Comparison of ENCODE assay signal across 13 mouse cellular contexts in genomic region chr9:46315807-46316365, GRCm38 (mm10). TPM values are rescaled to one million over a fixed set of nuclear protein-coding genes. Genes with fewer than 3 reads are reported as not detected.
DNase-seq lines count a peak whose midpoint lies in the region; ATAC-seq and TF ChIP-seq lines count a peak whose summit lies in the region.
"Had no signal": no experiment of that assay in that cellular context is flagged by ENCODE, and none has a peak within 500 bp of the region (broad histone marks: within the 10 kb centered on the region; RNA-seq: fewer than 3 reads in every experiment).

No protein-coding gene starts in this region.

- H3K27ac ChIP-seq in embryonic facial prominence, embryonic 10.5 days (replicated peaks), result peak overlapping the region; percentile 46; the same call in 1 of the 2 replicates
- H3K27ac ChIP-seq in hindbrain, embryonic 15.5 days (replicated peaks), result peak overlapping the region; percentile 30; the same call in 1 of the 2 replicates
- H3K27ac ChIP-seq in midbrain, embryonic 12.5 days (replicated peaks), result peak overlapping the region; percentile 61
- no peak overlapping the region for H3K27ac ChIP-seq in heart, embryonic 11.5 days (ENCODE audit: low read depth, low read length)
- H3K27ac ChIP-seq: embryonic facial prominence, embryonic 15.5 days had no signal

- no peak for TF ChIP-seq POLR2A in brain, embryonic 14.5 days (IDR thresholded peaks at IDR 0.05; ENCODE audit: borderline replicate concordance, extremely low read depth, insufficient read depth, insufficient read length, poor library complexity, severe bottlenecking)

- 39% methylated on average over 11 of the region's 11 CpGs for WGBS in embryonic facial prominence, embryonic 10.5 days
- WGBS in hindbrain, embryonic 15.5 days, result 26% methylated on average over 11 of the region's 11 CpGs
- WGBS in midbrain, embryonic 12.5 days, result 19% methylated on average over 11 of the region's 11 CpGs
- 48% methylated on average over 11 of the region's 11 CpGs for WGBS in heart, embryonic 11.5 days (ENCODE audit: insufficient replicate concordance)

- ATAC-seq in hindbrain, embryonic 15.5 days (ENCODE audit: low FRiP score, low read depth), result peak; percentile 50; the same call in 1 of the 2 replicates
- peak; percentile 66 for ATAC-seq in midbrain, embryonic 12.5 days (ENCODE audit: low FRiP score, low read depth)
- ATAC-seq in heart, embryonic 11.5 days (replicated peaks; ENCODE audit: insufficient number of reproducible peaks, low FRiP score, low TSS enrichment), result no peak
- ATAC-seq: activated CD4-positive, CD25-positive, alpha-beta regulatory T cell, adult 4 months; liver, postnatal 0 days had no signal

- 0 out of 2 replicates have a peak overlapping the region, but pooled peaks have one; percentile 11 for H3K4me3 ChIP-seq in embryonic facial prominence, embryonic 10.5 days
- H3K4me3 ChIP-seq in hindbrain, embryonic 15.5 days, result no peak overlapping the region
- no peak overlapping the region for H3K4me3 ChIP-seq in midbrain, embryonic 12.5 days
- no peak overlapping the region for H3K4me3 ChIP-seq in heart, embryonic 11.5 days (ENCODE audit: low read depth, low read length)
- H3K4me3 ChIP-seq: embryonic facial prominence, embryonic 15.5 days had no signal

- no peaks in the 10 kb centered on the region for H3K36me3 ChIP-seq in embryonic facial prominence, embryonic 10.5 days (replicated peaks)
- no peaks in the 10 kb centered on the region for H3K36me3 ChIP-seq in hindbrain, embryonic 15.5 days
- no peaks in the 10 kb centered on the region for H3K36me3 ChIP-seq in midbrain, embryonic 12.5 days
- H3K36me3 ChIP-seq in heart, embryonic 11.5 days (ENCODE audit: control insufficient read depth, insufficient read depth, low read length), result no peaks in the 10 kb centered on the region
- H3K36me3 ChIP-seq: embryonic facial prominence, embryonic 15.5 days had no signal

- no peak for TF ChIP-seq CTCF in brain, embryonic 14.5 days (IDR thresholded peaks at IDR 0.05; ENCODE audit: borderline replicate concordance, extremely low read depth, insufficient read depth, insufficient read length)

- H3K27me3 ChIP-seq in embryonic facial prominence, embryonic 10.5 days (replicated peaks; ENCODE audit: low read depth, poor library complexity, severe bottlenecking), result 0 out of 2 replicates have a peak, but pooled peaks cover 15% of the 10 kb centered on the region
- 0 out of 2 replicates have a peak, but pooled peaks cover 2% of the 10 kb centered on the region for H3K27me3 ChIP-seq in hindbrain, embryonic 15.5 days
- no peaks in the 10 kb centered on the region; the same call in 1 of the 2 replicates for H3K27me3 ChIP-seq in midbrain, embryonic 12.5 days
- H3K27me3 ChIP-seq in heart, embryonic 11.5 days (ENCODE audit: control insufficient read depth, insufficient read depth, low read length), result peaks cover 14% of the 10 kb centered on the region; the same call in 1 of the 2 replicates

- peaks cover 28% of the 10 kb centered on the region for H3K4me1 ChIP-seq in embryonic facial prominence, embryonic 10.5 days
- H3K4me1 ChIP-seq in hindbrain, embryonic 15.5 days (replicated peaks), result peaks cover 28% of the 10 kb centered on the region
- H3K4me1 ChIP-seq in midbrain, embryonic 12.5 days, result peaks cover 29% of the 10 kb centered on the region
- H3K4me1 ChIP-seq in heart, embryonic 11.5 days (ENCODE audit: control insufficient read depth, insufficient read depth, low read length), result no peaks in the 10 kb centered on the region
- H3K4me1 ChIP-seq: embryonic facial prominence, embryonic 15.5 days had no signal

- DNase-seq in brain, embryonic 14.5 days (ENCODE audit: low read depth), result peak; percentile 81
- DNase-seq in embryonic facial prominence, embryonic 10.5 days (ENCODE audit: low spot score), result no peak
- no peak for DNase-seq in lung, postnatal 25 days (ENCODE audit: low spot score)
- no peak for DNase-seq in cerebellum, postnatal 36 days
- no peak for DNase-seq in kidney, postnatal 4 days
- DNase-seq: heart, postnatal 14 days; liver, postnatal 0 days had no signal

- no peak overlapping the region for H3K9ac ChIP-seq in hindbrain, embryonic 15.5 days
- peak overlapping the region; percentile 24; the same call in 1 of the 2 replicates for H3K9ac ChIP-seq in midbrain, embryonic 12.5 days (replicated peaks)
- H3K9ac ChIP-seq in heart, embryonic 11.5 days (ENCODE audit: low read depth, low read length), result no peak overlapping the region
- H3K9ac ChIP-seq: embryonic facial prominence, embryonic 15.5 days; liver, postnatal 0 days had no signal

- 0 out of 2 replicates have a peak overlapping the region, but pooled peaks have one; percentile 6 for H3K4me2 ChIP-seq in hindbrain, embryonic 15.5 days
- H3K4me2 ChIP-seq in midbrain, embryonic 12.5 days (replicated peaks), result peak overlapping the region; percentile 19
- no peak overlapping the region for H3K4me2 ChIP-seq in heart, embryonic 11.5 days
- H3K4me2 ChIP-seq: embryonic facial prominence, embryonic 15.5 days had no signal

- peaks cover 7% of the 10 kb centered on the region; the same call in 1 of the 2 replicates for H3K9me3 ChIP-seq in embryonic facial prominence, embryonic 10.5 days
- H3K9me3 ChIP-seq in hindbrain, embryonic 15.5 days, result no peaks in the 10 kb centered on the region
- 0 out of 2 replicates have a peak, but pooled peaks cover 7% of the 10 kb centered on the region for H3K9me3 ChIP-seq in midbrain, embryonic 12.5 days
- no peaks in the 10 kb centered on the region for H3K9me3 ChIP-seq in heart, embryonic 11.5 days (replicated peaks; ENCODE audit: control insufficient read depth, low read length)
- H3K9me3 ChIP-seq: embryonic facial prominence, embryonic 15.5 days had no signal

RNA-seq across cellular contexts. Expression of gene 4931429L15Rik, which starts 3.9 kb away (rescaled TPM):
- not detected in 2 replicates for polyA plus RNA-seq in brain, embryonic 14.5 days (2012; rRNA removed)
- not detected in 2 replicates for polyA plus RNA-seq in embryonic facial prominence, embryonic 10.5 days (2016; fragmentation: Nextera tagmentation; extraction: Ambion mirVana)
- polyA plus RNA-seq in hindbrain, embryonic 15.5 days (2015; fragmentation: Nextera tagmentation; extraction: Ambion mirVana), result 0.13 TPM in 1 of 2 replicates, not detected in the other
- not detected in 2 replicates for polyA plus RNA-seq in midbrain, embryonic 12.5 days (2016; fragmentation: Nextera tagmentation; extraction: Ambion mirVana)
- polyA plus RNA-seq in heart, embryonic 11.5 days (2014; fragmentation: Nextera tagmentation; extraction: Ambion mirVana), result not detected in 2 replicates
- polyA plus RNA-seq: activated CD4-positive, CD25-positive, alpha-beta regulatory T cell, adult 4 months; embryonic facial prominence, embryonic 15.5 days; liver, postnatal 0 days; urinary bladder, adult 2 months had no signal

RNA-seq across cellular contexts. Expression of gene Bud13, which starts 33.1 kb away (rescaled TPM):
- polyA plus RNA-seq in brain, embryonic 14.5 days (2012; rRNA removed), result 15.8 and 17.8 TPM in 2 replicates
- 34.3 and 34.7 TPM in 2 replicates for polyA plus RNA-seq in embryonic facial prominence, embryonic 10.5 days (2016; fragmentation: Nextera tagmentation; extraction: Ambion mirVana)
- 15.6 and 18.1 TPM in 2 replicates for polyA plus RNA-seq in hindbrain, embryonic 15.5 days (2015; fragmentation: Nextera tagmentation; extraction: Ambion mirVana)
- polyA plus RNA-seq in midbrain, embryonic 12.5 days (2016; fragmentation: Nextera tagmentation; extraction: Ambion mirVana), result 23.2 and 24.7 TPM in 2 replicates
- polyA plus RNA-seq in heart, embryonic 11.5 days (2014; fragmentation: Nextera tagmentation; extraction: Ambion mirVana), result 16.6 and 17.0 TPM in 2 replicates

RNA-seq across cellular contexts. Expression of gene Zpr1, which starts 43.0 kb away (rescaled TPM):
- 37.3 and 39.1 TPM in 2 replicates for polyA plus RNA-seq in brain, embryonic 14.5 days (2012; rRNA removed)
- polyA plus RNA-seq in embryonic facial prominence, embryonic 10.5 days (2016; fragmentation: Nextera tagmentation; extraction: Ambion mirVana), result 70.8 and 71.1 TPM in 2 replicates
- 55.7 and 60.3 TPM in 2 replicates for polyA plus RNA-seq in hindbrain, embryonic 15.5 days (2015; fragmentation: Nextera tagmentation; extraction: Ambion mirVana)
- polyA plus RNA-seq in midbrain, embryonic 12.5 days (2016; fragmentation: Nextera tagmentation; extraction: Ambion mirVana), result 58.3 and 63.2 TPM in 2 replicates
- 41.2 and 46.4 TPM in 2 replicates for polyA plus RNA-seq in heart, embryonic 11.5 days (2014; fragmentation: Nextera tagmentation; extraction: Ambion mirVana)

RNA-seq across cellular contexts. Expression of gene Apoa5, which starts 47.5 kb away (rescaled TPM):
- not detected in 2 replicates for polyA plus RNA-seq in brain, embryonic 14.5 days (2012; rRNA removed)
- polyA plus RNA-seq in embryonic facial prominence, embryonic 10.5 days (2016; fragmentation: Nextera tagmentation; extraction: Ambion mirVana), result not detected in 2 replicates
- polyA plus RNA-seq in hindbrain, embryonic 15.5 days (2015; fragmentation: Nextera tagmentation; extraction: Ambion mirVana), result not detected in 2 replicates
- not detected in 2 replicates for polyA plus RNA-seq in midbrain, embryonic 12.5 days (2016; fragmentation: Nextera tagmentation; extraction: Ambion mirVana)
- polyA plus RNA-seq in heart, embryonic 11.5 days (2014; fragmentation: Nextera tagmentation; extraction: Ambion mirVana), result not detected in 2 replicates
- polyA plus RNA-seq: activated CD4-positive, CD25-positive, alpha-beta regulatory T cell, adult 4 months; embryonic facial prominence, embryonic 15.5 days; urinary bladder, adult 2 months had no signal
